Mouse (Mus musculus): ENCODE results near the gene Zfp870. TPM values are rescaled to one million over a fixed set of nuclear protein-coding genes. Genes with fewer than 3 reads are reported as not detected.
A peak's percentile ranks its signal among the peaks of the same experiment; 100 is the strongest.
"Not testable (repeated sequence)": the region's sequence is repeated elsewhere in the genome, so short reads cannot be mapped to it uniquely, and the experiment has no call there.

Zfp870 gene
- polyA plus RNA-seq, 1 experiment from 2014 or later, result 5.6 TPM

GRCm38 (mm10) chr17:32867266-32867665 lies 24.2 kb downstream of the Zfp870 start:
- not testable (repeated sequence) for H3K27me3 ChIP-seq; ATAC-seq (ENCODE audit: insufficient number of reproducible peaks, low FRiP score, low TSS enrichment, low read depth); H3K36me3 ChIP-seq; H3K4me2 ChIP-seq (replicated peaks); H3K4me3 ChIP-seq (replicated peaks); H3K4me1 ChIP-seq; H3K9me3 ChIP-seq (replicated peaks); H3K27ac ChIP-seq (replicated peaks); H3K9ac ChIP-seq
- WGBS, result 61% methylated on average over 5 of the region's 7 CpGs

DNA sequence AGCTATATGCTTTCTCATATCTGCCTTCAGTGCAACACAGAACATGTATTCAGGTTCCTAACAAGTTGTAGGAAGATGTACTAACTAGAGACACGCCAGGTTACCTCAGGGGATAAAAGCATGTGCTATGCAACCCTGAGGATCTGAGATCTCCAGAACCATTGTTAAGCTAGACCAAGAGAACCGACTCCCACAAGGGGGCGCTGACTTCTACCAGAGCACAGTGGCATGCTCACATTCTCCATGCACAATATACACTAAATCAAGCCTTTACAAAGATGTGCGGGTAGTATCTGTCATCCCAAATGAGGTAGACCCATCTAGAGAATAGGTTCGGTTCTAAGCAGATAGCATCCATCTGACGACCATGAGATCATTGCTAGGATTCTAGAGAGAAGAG lies 34.7 kb downstream of the Zfp870 start:
- H3K27ac ChIP-seq (replicated peaks); H3K27me3 ChIP-seq; H3K36me3 ChIP-seq; H3K4me1 ChIP-seq; H3K9me3 ChIP-seq (replicated peaks); H3K9ac ChIP-seq; H3K4me2 ChIP-seq (replicated peaks); H3K4me3 ChIP-seq (replicated peaks); ATAC-seq (ENCODE audit: insufficient number of reproducible peaks, low FRiP score, low TSS enrichment, low read depth): not testable (repeated sequence)
- WGBS, result 53% methylated on average over 4 of the region's 6 CpGs

- no peak for ATAC-seq (ENCODE audit: insufficient number of reproducible peaks, low FRiP score, low TSS enrichment, low read depth)
- Histone ChIP-seq H3K27ac (replicated peaks) (no peak overlapping the region), H3K9ac (no peak overlapping the region), H3K27me3 (no peaks in the 10 kb centered on the region), H3K9me3 (replicated peaks) (no peaks in the 10 kb centered on the region), H3K4me3 (replicated peaks) (no peak overlapping the region), H3K36me3 (no peaks in the 10 kb centered on the region), H3K4me1 (no peaks in the 10 kb centered on the region), H3K4me2 (replicated peaks) (no peak overlapping the region)
- 49% methylated on average over 7 of the region's 7 CpGs for WGBS
These were observed 39.9 kb downstream of the Zfp870 start for GRCm38 (mm10) chr17:32851581-32851980.

GRCm38 (mm10) chr17:32841388-32841787 lies 50.1 kb downstream of the Zfp870 start:
- Histone ChIP-seq H3K36me3 (no peaks in the 10 kb centered on the region), H3K9me3 (replicated peaks) (no peaks in the 10 kb centered on the region), H3K9ac (no peak overlapping the region), H3K27ac (replicated peaks) (no peak overlapping the region), H3K4me2 (replicated peaks) (no peak overlapping the region), H3K27me3 (no peaks in the 10 kb centered on the region), H3K4me3 (replicated peaks) (no peak overlapping the region), H3K4me1 (no peaks in the 10 kb centered on the region)
- ATAC-seq (ENCODE audit: insufficient number of reproducible peaks, low FRiP score, low TSS enrichment, low read depth), result no peak
- 63% methylated on average over 2 of the region's 2 CpGs for WGBS

GRCm38 (mm10) chr17:32839083-32839802 lies 52.2 kb downstream of the Zfp870 start:
- Histone ChIP-seq H3K27ac (replicated peaks) (no peak overlapping the region), H3K27me3 (no peaks in the 10 kb centered on the region), H3K36me3 (no peaks in the 10 kb centered on the region), H3K4me2 (replicated peaks) (no peak overlapping the region), H3K4me3 (replicated peaks) (no peak overlapping the region), H3K9ac (no peak overlapping the region), H3K4me1 (no peaks in the 10 kb centered on the region), H3K9me3 (replicated peaks) (no peaks in the 10 kb centered on the region)
- no peak for ATAC-seq (ENCODE audit: insufficient number of reproducible peaks, low FRiP score, low TSS enrichment, low read depth)
- WGBS, result 35% methylated on average over 15 of the region's 15 CpGs

- H3K9ac ChIP-seq, result no peak overlapping the region
- no peaks in the 10 kb centered on the region for H3K27me3 ChIP-seq
- ATAC-seq (ENCODE audit: insufficient number of reproducible peaks, low FRiP score, low TSS enrichment, low read depth), result no peak
- peaks cover 5% of the 10 kb centered on the region; the same call in 1 of the 2 replicates for H3K4me1 ChIP-seq
- H3K4me2 ChIP-seq (replicated peaks), result peak overlapping the region; percentile 53
- H3K27ac ChIP-seq (replicated peaks), result no peak overlapping the region
- 23% methylated on average over 3 of the region's 3 CpGs for WGBS
- H3K36me3 ChIP-seq, result peaks cover 16% of the 10 kb centered on the region
- H3K9me3 ChIP-seq (replicated peaks), result no peaks in the 10 kb centered on the region
- peak overlapping the region; percentile 78 for H3K4me3 ChIP-seq (replicated peaks)
These were observed 61.0 kb downstream of the Zfp870 start for GRCm38 (mm10) chr17:32830418-32830782.

GRCm38 (mm10) chr17:32829540-32830417 lies 61.7 kb downstream of the Zfp870 start, which contains the start of gene Zfp799:
Gene Zfp799 (minus strand): TSS chr17:32830261.
- Histone ChIP-seq H3K4me2 (replicated peaks) (peak within 1 kb of the TSS; percentile 53), H3K9me3 (replicated peaks) (no peaks in the 10 kb centered on the region), H3K27ac (replicated peaks) (peak within 1 kb of the TSS; percentile 55; the same call in 1 of the 2 replicates), H3K36me3 (peaks cover 22% of the 10 kb centered on the region), H3K4me1 (peaks cover 5% of the 10 kb centered on the region; the same call in 1 of the 2 replicates), H3K27me3 (no peaks in the 10 kb centered on the region), H3K9ac (peak within 1 kb of the TSS; percentile 96), H3K4me3 (replicated peaks) (peak within 1 kb of the TSS; percentile 78)
- ATAC-seq (ENCODE audit: insufficient number of reproducible peaks, low FRiP score, low TSS enrichment, low read depth), result peak; percentile 96
- WGBS, result 1% methylated on average over 35 of the region's 35 CpGs

Other genes with a start within 250 kb of the Zfp870 start
- 0.12 TPM in 2 replicates for gene Cyp4f40, start 232.7 kb downstream of the Zfp870 start, polyA plus RNA-seq (2015; fragmentation: Nextera tagmentation; extraction: Ambion mirVana)
- 0.56 and 0.72 TPM in 2 replicates for gene Cyp4f15, start 206.0 kb downstream of the Zfp870 start, polyA plus RNA-seq (2015; fragmentation: Nextera tagmentation; extraction: Ambion mirVana)
- gene Zfp871, start 103.4 kb downstream of the Zfp870 start, polyA plus RNA-seq (2015; fragmentation: Nextera tagmentation; extraction: Ambion mirVana), result 27.0 and 30.8 TPM in 2 replicates
- gene Zfp811, start 81.7 kb downstream of the Zfp870 start, polyA plus RNA-seq (2015; fragmentation: Nextera tagmentation; extraction: Ambion mirVana), result 3.8 and 4.0 TPM in 2 replicates
- gene Zfp799, start 61.4 kb downstream of the Zfp870 start, polyA plus RNA-seq (2015; fragmentation: Nextera tagmentation; extraction: Ambion mirVana), result 15.4 and 16.5 TPM in 2 replicates
- not detected in 2 replicates for gene Cyp4f14, start 25.7 kb upstream of the Zfp870 start, polyA plus RNA-seq (2015; fragmentation: Nextera tagmentation; extraction: Ambion mirVana)
- gene Cyp4f13, start 55.8 kb upstream of the Zfp870 start, polyA plus RNA-seq (2015; fragmentation: Nextera tagmentation; extraction: Ambion mirVana), result 15.9 and 17.7 TPM in 2 replicates
- gene Zfp472, start 74.2 kb upstream of the Zfp870 start, polyA plus RNA-seq (2015; fragmentation: Nextera tagmentation; extraction: Ambion mirVana), result 10.5 and 11.2 TPM in 2 replicates
- 11.7 and 13.7 TPM in 2 replicates for gene Zfp952, start 101.5 kb upstream of the Zfp870 start, polyA plus RNA-seq (2015; fragmentation: Nextera tagmentation; extraction: Ambion mirVana)
- 13.7 and 13.9 TPM in 2 replicates for gene Zfp763, start 141.8 kb upstream of the Zfp870 start, polyA plus RNA-seq (2015; fragmentation: Nextera tagmentation; extraction: Ambion mirVana)
- gene 4921501E09Rik, start 176.4 kb upstream of the Zfp870 start, polyA plus RNA-seq (2015; fragmentation: Nextera tagmentation; extraction: Ambion mirVana), result not detected in 2 replicates
- gene Zfp563, start 197.7 kb upstream of the Zfp870 start, polyA plus RNA-seq (2015; fragmentation: Nextera tagmentation; extraction: Ambion mirVana), result 9.4 TPM in 2 replicates
- gene Morc2b, start 248.0 kb upstream of the Zfp870 start, polyA plus RNA-seq (2015; fragmentation: Nextera tagmentation; extraction: Ambion mirVana), result 0.11 TPM in 1 of 2 replicates, not detected in the other

All from embryonic facial prominence, embryonic 15.5 days (tissue).